Mouse (Mus musculus): ENCODE results near the gene Bcat1. TPM values are rescaled to one million over a fixed set of nuclear protein-coding genes. Genes with fewer than 3 reads are reported as not detected.

Gene Bcat1
- polyA plus RNA-seq, 1 experiment from 2014 or later, result not detected

Other genes starting within 250 kb of the Bcat1 start
- 54.2 to 67.8 TPM (median 61.8 TPM) in 3 replicates for gene Lrmp, start 39.5 kb upstream of the Bcat1 start, polyA plus RNA-seq (2018)
- 0.05 to 0.06 TPM in 2 of 3 replicates, not detected in the other for gene Casc1, start 134.8 kb upstream of the Bcat1 start, polyA plus RNA-seq (2018)
- gene Etfrf1, start 134.9 kb upstream of the Bcat1 start, polyA plus RNA-seq (2018), result 25.8 to 35.8 TPM (median 27.5 TPM) in 3 replicates
- gene Kras, start 174.1 kb upstream of the Bcat1 start, polyA plus RNA-seq (2018), result 23.9 to 41.6 TPM (median 40.7 TPM) in 3 replicates

Measured in macrophage (primary cell).